Mouse (Mus musculus): Measurements from ENCODE around the gene Chpf. TPM values are rescaled to one million over a fixed set of nuclear protein-coding genes. Genes with fewer than 3 reads are reported as not detected.
A peak's percentile ranks its signal among the peaks of the same experiment; 100 is the strongest.

Chpf gene
- polyA plus RNA-seq, 1 experiment from 2014 or later = 42.8 TPM

DNA sequence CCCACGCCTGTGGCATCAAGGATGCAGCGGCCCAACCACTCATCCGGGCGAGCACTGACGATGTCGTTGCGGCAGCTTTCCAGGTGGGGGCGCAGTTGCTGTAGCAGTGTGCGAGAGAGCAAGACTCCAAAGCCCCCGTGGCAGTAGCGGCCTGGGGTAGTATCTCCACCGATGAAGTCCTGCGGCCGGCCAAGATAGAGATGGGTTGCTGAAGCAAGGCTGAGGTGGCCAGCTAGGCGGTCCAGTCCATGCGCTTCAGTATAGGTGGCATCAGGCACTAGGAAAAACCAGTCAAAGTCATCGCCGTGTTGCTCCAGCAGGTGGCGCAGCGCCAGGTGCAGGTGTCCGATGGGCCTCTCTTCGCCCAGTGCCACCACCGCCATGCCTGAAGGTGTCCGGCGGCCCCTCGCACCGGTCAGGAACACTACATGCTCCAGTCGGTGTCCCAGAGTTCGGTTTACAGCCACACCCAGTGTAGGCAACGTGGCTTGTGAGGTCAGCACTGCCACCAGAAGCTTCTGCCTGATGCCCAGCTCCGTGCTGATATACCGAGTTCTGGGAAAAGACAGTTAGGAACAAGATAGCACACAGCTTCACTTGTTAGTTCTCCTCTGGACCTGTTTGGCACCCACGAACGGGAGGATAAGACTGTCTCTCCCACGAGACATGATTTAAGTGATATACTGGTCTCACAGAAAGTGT is 1.7 kb downstream of the Chpf start:
- Histone ChIP-seq H3K4me1 (replicated peaks; ENCODE audit: control insufficient read depth, insufficient read depth, low read length) (peaks cover 15% of the 10 kb centered on the region; the same call in 1 of the 2 replicates), H3K9ac (ENCODE audit: low read length) (no peak overlapping the region), H3K9me3 (ENCODE audit: control insufficient read depth, low read length) (no peaks in the 10 kb centered on the region), H3K27ac (ENCODE audit: low read depth) (no peak overlapping the region), H3K27me3 (replicated peaks; ENCODE audit: control insufficient read depth, insufficient read depth, low read length) (peaks cover 21% of the 10 kb centered on the region), H3K36me3 (ENCODE audit: control insufficient read depth, insufficient read depth, low read length) (peaks cover 45% of the 10 kb centered on the region), H3K4me2 (ENCODE audit: low read length) (peak overlapping the region; percentile 22), H3K4me3 (ENCODE audit: low read depth, low read length) (no peak overlapping the region)
- ATAC-seq (replicated peaks; ENCODE audit: low FRiP score, low TSS enrichment, low read depth) (no peak), DNase-seq (ENCODE audit: low spot score) (peak; percentile 97)
- 14% methylated on average over 35 of the region's 35 CpGs for WGBS

DNA sequence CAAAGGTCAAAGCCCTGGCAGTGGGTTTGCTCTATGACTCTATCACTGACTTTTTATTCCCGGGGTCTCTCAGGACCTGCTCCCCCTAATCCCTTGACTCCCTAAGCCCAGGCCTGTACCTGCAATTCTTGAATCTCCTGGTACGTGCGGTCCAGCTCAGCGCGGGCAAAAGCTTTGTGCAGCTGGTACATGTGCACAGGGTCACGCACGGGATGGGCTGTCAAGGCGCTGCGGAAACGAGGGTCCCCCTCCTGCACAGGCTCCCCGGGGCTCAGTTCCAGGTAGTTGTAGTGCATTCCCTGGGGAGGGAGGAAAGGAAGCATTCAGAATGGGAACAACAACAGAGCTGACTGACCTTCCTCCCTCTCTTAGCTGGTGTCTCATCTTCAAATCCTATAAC is 2.7 kb downstream of the Chpf start:
- Histone ChIP-seq H3K4me3 (ENCODE audit: low read depth, low read length) (no peak overlapping the region), H3K9ac (ENCODE audit: low read length) (no peak overlapping the region), H3K27me3 (replicated peaks; ENCODE audit: control insufficient read depth, insufficient read depth, low read length) (peaks cover 13% of the 10 kb centered on the region), H3K36me3 (ENCODE audit: control insufficient read depth, insufficient read depth, low read length) (peaks cover 45% of the 10 kb centered on the region), H3K4me1 (replicated peaks; ENCODE audit: control insufficient read depth, insufficient read depth, low read length) (peaks cover 15% of the 10 kb centered on the region; the same call in 1 of the 2 replicates), H3K27ac (ENCODE audit: low read depth) (no peak overlapping the region), H3K4me2 (ENCODE audit: low read length) (no peak overlapping the region), H3K9me3 (ENCODE audit: control insufficient read depth, low read length) (no peaks in the 10 kb centered on the region)
- WGBS = 96% methylated on average over 11 of the region's 11 CpGs
- DNase-seq (ENCODE audit: low spot score) = no peak
- ATAC-seq (replicated peaks; ENCODE audit: low FRiP score, low TSS enrichment, low read depth) = no peak

DNA sequence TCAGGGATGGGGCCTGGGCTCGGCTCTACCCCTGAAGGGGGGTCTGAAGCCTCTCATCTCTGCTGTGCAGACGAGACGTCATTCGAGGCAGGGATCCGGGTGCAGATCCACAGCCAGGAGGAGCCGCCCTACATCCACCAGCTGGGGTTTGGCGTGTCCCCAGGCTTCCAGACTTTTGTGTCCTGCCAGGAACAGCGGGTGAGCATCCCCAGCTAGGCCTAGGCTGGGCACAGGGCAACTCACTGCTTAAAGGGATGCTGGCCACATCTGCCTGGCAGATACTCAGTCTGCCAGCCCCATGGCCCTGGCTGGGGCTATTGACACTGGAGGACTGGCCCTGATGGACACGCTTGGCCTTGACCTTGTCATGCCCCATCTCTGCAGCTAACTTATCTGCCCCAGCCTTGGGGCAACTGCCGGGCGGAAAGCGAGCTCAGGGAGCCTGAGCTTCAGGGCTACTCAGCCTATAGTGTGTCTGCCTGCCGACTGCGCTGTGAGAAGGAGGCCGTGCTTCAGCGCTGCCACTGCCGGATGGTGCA is 9.8 kb downstream of the Chpf start:
- H3K27ac ChIP-seq (ENCODE audit: low read depth) = no peak overlapping the region
- no peaks in the 10 kb centered on the region for H3K4me1 ChIP-seq (replicated peaks; ENCODE audit: control insufficient read depth, insufficient read depth, low read length)
- DNase-seq (ENCODE audit: low spot score) (no peak), ATAC-seq (replicated peaks; ENCODE audit: low FRiP score, low TSS enrichment, low read depth) (no peak)
- H3K9me3 ChIP-seq (ENCODE audit: control insufficient read depth, low read length) = no peaks in the 10 kb centered on the region
- H3K27me3 ChIP-seq (replicated peaks; ENCODE audit: control insufficient read depth, insufficient read depth, low read length) = peaks cover 5% of the 10 kb centered on the region; the same call in 1 of the 2 replicates
- peaks cover 19% of the 10 kb centered on the region for H3K36me3 ChIP-seq (ENCODE audit: control insufficient read depth, insufficient read depth, low read length)
- H3K4me2 ChIP-seq (ENCODE audit: low read length) = no peak overlapping the region
- 81% methylated on average over 17 of the region's 17 CpGs for WGBS
- no peak overlapping the region for H3K4me3 ChIP-seq (ENCODE audit: low read depth, low read length)
- H3K9ac ChIP-seq (ENCODE audit: low read length) = no peak overlapping the region

GRCm38 (mm10) chr1:75467215-75467927 is 11.7 kb downstream of the Chpf start:
- H3K4me3 ChIP-seq (ENCODE audit: low read depth, low read length) = no peak overlapping the region
- ATAC-seq (replicated peaks; ENCODE audit: low FRiP score, low TSS enrichment, low read depth) (peak; percentile 86), DNase-seq (ENCODE audit: low spot score) (peak; percentile 91)
- no peak overlapping the region for H3K9ac ChIP-seq (ENCODE audit: low read length)
- no peak overlapping the region for H3K4me2 ChIP-seq (ENCODE audit: low read length)
- no peaks in the 10 kb centered on the region for H3K36me3 ChIP-seq (ENCODE audit: control insufficient read depth, insufficient read depth, low read length)
- WGBS = 9% methylated on average over 14 of the region's 14 CpGs
- no peaks in the 10 kb centered on the region for H3K9me3 ChIP-seq (ENCODE audit: control insufficient read depth, low read length)
- H3K27ac ChIP-seq (ENCODE audit: low read depth) = no peak overlapping the region
- H3K4me1 ChIP-seq (replicated peaks; ENCODE audit: control insufficient read depth, insufficient read depth, low read length) = no peaks in the 10 kb centered on the region
- H3K27me3 ChIP-seq (replicated peaks; ENCODE audit: control insufficient read depth, insufficient read depth, low read length) = peaks cover 5% of the 10 kb centered on the region; the same call in 1 of the 2 replicates

DNA sequence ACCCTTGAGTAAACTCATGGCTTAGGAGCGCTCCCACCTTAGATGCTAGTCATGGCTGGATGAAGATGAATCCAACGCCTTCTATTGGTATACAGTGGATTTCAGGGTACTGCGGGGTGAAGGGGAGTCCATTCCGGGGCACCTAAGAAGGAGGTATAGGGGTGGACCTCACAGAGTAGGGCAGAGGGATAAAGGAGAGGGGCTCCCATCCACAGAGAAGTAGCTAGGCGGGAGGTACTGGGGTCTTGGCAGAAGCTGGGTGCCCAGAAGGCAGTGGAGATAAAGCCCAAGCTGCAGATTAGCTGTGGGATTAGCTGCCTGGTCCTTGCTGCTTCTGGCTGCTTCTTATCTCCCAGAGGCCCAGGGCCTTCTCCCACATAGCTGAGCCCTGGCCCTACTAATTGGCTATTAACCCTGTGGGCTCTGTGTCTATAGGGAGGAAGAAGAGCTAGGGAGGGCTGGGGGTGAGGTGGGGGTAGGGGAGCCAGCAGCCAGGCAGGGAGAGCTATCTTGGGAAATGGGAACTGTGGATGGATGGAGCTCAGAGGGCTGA is 15.4 kb downstream of the Chpf start:
- 64% methylated on average over 5 of the region's 5 CpGs for WGBS

DNA sequence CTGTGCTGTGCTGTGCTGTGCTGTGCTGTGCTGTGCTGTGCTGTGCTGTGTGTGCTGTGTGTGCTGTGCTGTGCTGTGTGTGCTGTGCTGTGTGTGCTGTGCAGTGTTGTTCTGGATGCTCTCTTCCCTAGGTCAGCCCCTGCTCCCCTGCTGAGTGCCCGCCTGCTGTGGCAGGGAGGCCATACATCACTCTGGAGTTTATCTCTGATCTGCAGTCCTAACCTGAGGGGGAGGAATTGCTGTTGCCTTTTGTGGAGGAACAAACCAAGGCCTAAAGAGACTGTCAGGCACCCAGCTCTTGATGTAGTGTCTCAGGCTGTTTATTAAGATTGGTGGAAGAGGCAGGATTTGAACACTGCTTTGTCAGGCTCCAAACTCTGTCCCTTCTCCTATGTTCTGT is 16.5 kb downstream of the Chpf start:
- no peaks in the 10 kb centered on the region for H3K9me3 ChIP-seq (ENCODE audit: control insufficient read depth, low read length)
- H3K4me3 ChIP-seq (ENCODE audit: low read depth, low read length) = no peak overlapping the region
- H3K36me3 ChIP-seq (ENCODE audit: control insufficient read depth, insufficient read depth, low read length) = no peaks in the 10 kb centered on the region
- ATAC-seq (replicated peaks; ENCODE audit: low FRiP score, low TSS enrichment, low read depth) = no peak
- H3K27me3 ChIP-seq (replicated peaks; ENCODE audit: control insufficient read depth, insufficient read depth, low read length) = peaks cover 5% of the 10 kb centered on the region; the same call in 1 of the 2 replicates
- WGBS = 22% methylated on average over 1 of the region's 1 CpGs
- no peak overlapping the region for H3K4me2 ChIP-seq (ENCODE audit: low read length)
- H3K9ac ChIP-seq (ENCODE audit: low read length) = no peak overlapping the region
- no peak overlapping the region for H3K27ac ChIP-seq (ENCODE audit: low read depth)
- H3K4me1 ChIP-seq (replicated peaks; ENCODE audit: control insufficient read depth, insufficient read depth, low read length) = peaks cover 13% of the 10 kb centered on the region
- DNase-seq (ENCODE audit: low spot score) = no peak

More for the DNA sequence above, 15.4 kb downstream of the Chpf start:
- Histone ChIP-seq H3K27me3 (replicated peaks; ENCODE audit: control insufficient read depth, insufficient read depth, low read length) (peaks cover 5% of the 10 kb centered on the region; the same call in 1 of the 2 replicates), H3K9me3 (ENCODE audit: control insufficient read depth, low read length) (no peaks in the 10 kb centered on the region), H3K36me3 (ENCODE audit: control insufficient read depth, insufficient read depth, low read length) (no peaks in the 10 kb centered on the region), H3K27ac (ENCODE audit: low read depth) (no peak overlapping the region), H3K9ac (ENCODE audit: low read length) (no peak overlapping the region), H3K4me2 (ENCODE audit: low read length) (no peak overlapping the region), H3K4me3 (ENCODE audit: low read depth, low read length) (no peak overlapping the region), H3K4me1 (replicated peaks; ENCODE audit: control insufficient read depth, insufficient read depth, low read length) (peaks cover 5% of the 10 kb centered on the region)
- DNase-seq (ENCODE audit: low spot score) (no peak), ATAC-seq (replicated peaks; ENCODE audit: low FRiP score, low TSS enrichment, low read depth) (no peak)

DNA sequence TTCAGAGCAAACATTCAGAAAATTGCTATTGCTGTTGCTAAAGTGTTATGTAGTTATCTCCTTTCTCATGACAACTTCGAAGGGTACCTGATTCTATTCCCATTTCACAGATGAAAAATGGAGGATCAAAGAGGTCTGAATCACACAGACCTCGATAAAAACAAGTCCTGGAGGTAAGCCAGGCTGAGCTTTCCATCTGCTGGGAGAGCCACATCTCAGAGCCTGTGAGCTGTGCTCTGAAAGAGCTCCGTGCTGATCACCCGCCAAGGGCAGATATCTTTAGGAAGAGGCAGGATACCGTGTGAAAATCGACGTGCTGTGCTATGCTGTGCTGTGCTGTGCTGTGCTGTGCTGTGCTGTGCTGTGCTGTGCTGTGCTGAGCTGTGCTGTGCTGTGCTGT is 18.8 kb downstream of the Chpf start:
- Histone ChIP-seq H3K9me3 (ENCODE audit: control insufficient read depth, low read length) (no peaks in the 10 kb centered on the region), H3K4me3 (ENCODE audit: low read depth, low read length) (no peak overlapping the region), H3K36me3 (ENCODE audit: control insufficient read depth, insufficient read depth, low read length) (no peaks in the 10 kb centered on the region), H3K27ac (ENCODE audit: low read depth) (no peak overlapping the region), H3K9ac (ENCODE audit: low read length) (no peak overlapping the region), H3K4me2 (ENCODE audit: low read length) (no peak overlapping the region), H3K27me3 (replicated peaks; ENCODE audit: control insufficient read depth, insufficient read depth, low read length) (peaks cover 16% of the 10 kb centered on the region), H3K4me1 (replicated peaks; ENCODE audit: control insufficient read depth, insufficient read depth, low read length) (peaks cover 14% of the 10 kb centered on the region)
- ATAC-seq (replicated peaks; ENCODE audit: low FRiP score, low TSS enrichment, low read depth) (no peak), DNase-seq (ENCODE audit: low spot score) (no peak)
- 80% methylated on average over 7 of the region's 7 CpGs for WGBS

GRCm38 (mm10) chr1:75458789-75459684 is 20.1 kb downstream of the Chpf start:
- 10% methylated on average over 23 of the region's 23 CpGs for WGBS
- H3K4me2 ChIP-seq (ENCODE audit: low read length) = peak overlapping the region; percentile 54
- ATAC-seq (replicated peaks; ENCODE audit: low FRiP score, low TSS enrichment, low read depth) (no peak), DNase-seq (ENCODE audit: low spot score) (no peak)
- H3K9me3 ChIP-seq (ENCODE audit: control insufficient read depth, low read length) = no peaks in the 10 kb centered on the region
- H3K27me3 ChIP-seq (replicated peaks; ENCODE audit: control insufficient read depth, insufficient read depth, low read length) = peaks cover 25% of the 10 kb centered on the region
- H3K4me3 ChIP-seq (ENCODE audit: low read depth, low read length) = peak overlapping the region; percentile 27
- peaks cover 14% of the 10 kb centered on the region for H3K4me1 ChIP-seq (replicated peaks; ENCODE audit: control insufficient read depth, insufficient read depth, low read length)
- H3K9ac ChIP-seq (ENCODE audit: low read length) = peak overlapping the region; percentile 40
- H3K27ac ChIP-seq (ENCODE audit: low read depth) = peak overlapping the region; percentile 70
- no peaks in the 10 kb centered on the region for H3K36me3 ChIP-seq (ENCODE audit: control insufficient read depth, insufficient read depth, low read length)
